Mouse (Mus musculus): ENCODE data around the gene Gm12790. TPM values are rescaled to one million over a fixed set of nuclear protein-coding genes. Genes with fewer than 3 reads are reported as not detected.
"Not testable (repeated sequence)": the region's sequence is repeated elsewhere in the genome, so short reads cannot be mapped to it uniquely, and the experiment has no call there.

Gm12790 gene
- polyA plus RNA-seq (2014; fragmentation: Nextera tagmentation; extraction: Ambion mirVana): not detected in 2 replicates

- H3K4me2 ChIP-seq (replicated peaks; ENCODE audit: low read depth, low read length); H3K27ac ChIP-seq (ENCODE audit: low read length); H3K9ac ChIP-seq (replicated peaks; ENCODE audit: low read depth, low read length); H3K9me3 ChIP-seq (ENCODE audit: control insufficient read depth, low read depth, low read length); ATAC-seq (ENCODE audit: insufficient number of reproducible peaks, insufficient read depth, low FRiP score, low read depth); H3K4me3 ChIP-seq (ENCODE audit: low read depth, low read length); H3K36me3 ChIP-seq (ENCODE audit: control insufficient read depth, insufficient read depth, low read length); H3K27me3 ChIP-seq (ENCODE audit: control insufficient read depth, insufficient read depth, low read length); H3K4me1 ChIP-seq (ENCODE audit: control insufficient read depth, insufficient read depth, low read length): not testable (repeated sequence)
- 70% methylated on average over 1 of the region's 5 CpGs for WGBS
Observed at GRCm38 (mm10) chr4:101980949-101981348, at the start of gene Gm12790. Gene Gm12790 (minus strand): TSS chr4:101981049.

GRCm38 (mm10) chr4:102026619-102027018, 45.8 kb upstream of the Gm12790 start:
- no peaks in the 10 kb centered on the region for H3K4me1 ChIP-seq (ENCODE audit: control insufficient read depth, insufficient read depth, low read length)
- H3K9ac ChIP-seq (replicated peaks; ENCODE audit: low read depth, low read length): no peak overlapping the region
- no peak for ATAC-seq (ENCODE audit: insufficient number of reproducible peaks, insufficient read depth, low FRiP score, low read depth)
- H3K9me3 ChIP-seq (ENCODE audit: control insufficient read depth, low read depth, low read length): no peaks in the 10 kb centered on the region
- no peak overlapping the region for H3K4me2 ChIP-seq (replicated peaks; ENCODE audit: low read depth, low read length)
- H3K4me3 ChIP-seq (ENCODE audit: low read depth, low read length): no peak overlapping the region
- H3K27me3 ChIP-seq (ENCODE audit: control insufficient read depth, insufficient read depth, low read length): no peaks in the 10 kb centered on the region
- WGBS: 85% methylated on average over 6 of the region's 6 CpGs
- no peak overlapping the region for H3K27ac ChIP-seq (ENCODE audit: low read length)
- no peaks in the 10 kb centered on the region for H3K36me3 ChIP-seq (ENCODE audit: control insufficient read depth, insufficient read depth, low read length)

GRCm38 (mm10) chr4:101998267-101998922, 17.5 kb upstream of the Gm12790 start:
- WGBS: 37% methylated on average over 15 of the region's 15 CpGs
- Histone ChIP-seq H3K36me3 (ENCODE audit: control insufficient read depth, insufficient read depth, low read length) (no peaks in the 10 kb centered on the region), H3K9me3 (ENCODE audit: control insufficient read depth, low read depth, low read length) (no peaks in the 10 kb centered on the region), H3K4me1 (ENCODE audit: control insufficient read depth, insufficient read depth, low read length) (no peaks in the 10 kb centered on the region), H3K4me2 (replicated peaks; ENCODE audit: low read depth, low read length) (no peak overlapping the region), H3K9ac (replicated peaks; ENCODE audit: low read depth, low read length) (no peak overlapping the region), H3K27me3 (ENCODE audit: control insufficient read depth, insufficient read depth, low read length) (no peaks in the 10 kb centered on the region), H3K4me3 (ENCODE audit: low read depth, low read length) (no peak overlapping the region), H3K27ac (ENCODE audit: low read length) (no peak overlapping the region)
- peak; percentile 69; the same call in 1 of the 2 replicates for ATAC-seq (ENCODE audit: insufficient number of reproducible peaks, insufficient read depth, low FRiP score, low read depth)

GRCm38 (mm10) chr4:101997426-101997825, 16.6 kb upstream of the Gm12790 start:
- no peaks in the 10 kb centered on the region for H3K36me3 ChIP-seq (ENCODE audit: control insufficient read depth, insufficient read depth, low read length)
- no peak overlapping the region for H3K4me3 ChIP-seq (ENCODE audit: low read depth, low read length)
- no peaks in the 10 kb centered on the region for H3K9me3 ChIP-seq (ENCODE audit: control insufficient read depth, low read depth, low read length)
- H3K9ac ChIP-seq (replicated peaks; ENCODE audit: low read depth, low read length): no peak overlapping the region
- H3K27me3 ChIP-seq (ENCODE audit: control insufficient read depth, insufficient read depth, low read length): no peaks in the 10 kb centered on the region
- ATAC-seq (ENCODE audit: insufficient number of reproducible peaks, insufficient read depth, low FRiP score, low read depth): no peak
- no peak overlapping the region for H3K27ac ChIP-seq (ENCODE audit: low read length)
- no peaks in the 10 kb centered on the region for H3K4me1 ChIP-seq (ENCODE audit: control insufficient read depth, insufficient read depth, low read length)
- 88% methylated on average over 5 of the region's 5 CpGs for WGBS
- no peak overlapping the region for H3K4me2 ChIP-seq (replicated peaks; ENCODE audit: low read depth, low read length)

- not testable (repeated sequence) for H3K27ac ChIP-seq (ENCODE audit: low read length); H3K4me1 ChIP-seq (ENCODE audit: control insufficient read depth, insufficient read depth, low read length); H3K36me3 ChIP-seq (ENCODE audit: control insufficient read depth, insufficient read depth, low read length); H3K4me3 ChIP-seq (ENCODE audit: low read depth, low read length); H3K27me3 ChIP-seq (ENCODE audit: control insufficient read depth, insufficient read depth, low read length); H3K9ac ChIP-seq (replicated peaks; ENCODE audit: low read depth, low read length); H3K4me2 ChIP-seq (replicated peaks; ENCODE audit: low read depth, low read length); H3K9me3 ChIP-seq (ENCODE audit: control insufficient read depth, low read depth, low read length); ATAC-seq (ENCODE audit: insufficient number of reproducible peaks, insufficient read depth, low FRiP score, low read depth)
- 82% methylated on average over 2 of the region's 2 CpGs for WGBS
Observed at GRCm38 (mm10) chr4:101986326-101986725, 5.5 kb upstream of the Gm12790 start, which contains the start of gene Gm12789. Gene Gm12789 (plus strand): TSS chr4:101986626.

- Histone ChIP-seq H3K27ac (ENCODE audit: low read length) (no peak overlapping the region), H3K9me3 (ENCODE audit: control insufficient read depth, low read depth, low read length) (no peaks in the 10 kb centered on the region), H3K36me3 (ENCODE audit: control insufficient read depth, insufficient read depth, low read length) (no peaks in the 10 kb centered on the region), H3K4me1 (ENCODE audit: control insufficient read depth, insufficient read depth, low read length) (no peaks in the 10 kb centered on the region), H3K4me2 (replicated peaks; ENCODE audit: low read depth, low read length) (no peak overlapping the region), H3K4me3 (ENCODE audit: low read depth, low read length) (no peak overlapping the region), H3K27me3 (ENCODE audit: control insufficient read depth, insufficient read depth, low read length) (no peaks in the 10 kb centered on the region), H3K9ac (replicated peaks; ENCODE audit: low read depth, low read length) (no peak overlapping the region)
- ATAC-seq (ENCODE audit: insufficient number of reproducible peaks, insufficient read depth, low FRiP score, low read depth): no peak
- 69% methylated on average over 5 of the region's 5 CpGs for WGBS
Observed at GRCm38 (mm10) chr4:101985678-101986077, 4.8 kb upstream of the Gm12790 start.

GRCm38 (mm10) chr4:101940107-101940506, 40.7 kb downstream of the Gm12790 start, which contains the start of gene Gm12794:
Gene Gm12794 (plus strand): TSS chr4:101940407.
- H3K4me2 ChIP-seq (replicated peaks; ENCODE audit: low read depth, low read length); H3K9ac ChIP-seq (replicated peaks; ENCODE audit: low read depth, low read length); H3K9me3 ChIP-seq (ENCODE audit: control insufficient read depth, low read depth, low read length); H3K27me3 ChIP-seq (ENCODE audit: control insufficient read depth, insufficient read depth, low read length); H3K27ac ChIP-seq (ENCODE audit: low read length); H3K36me3 ChIP-seq (ENCODE audit: control insufficient read depth, insufficient read depth, low read length); H3K4me1 ChIP-seq (ENCODE audit: control insufficient read depth, insufficient read depth, low read length); ATAC-seq (ENCODE audit: insufficient number of reproducible peaks, insufficient read depth, low FRiP score, low read depth); H3K4me3 ChIP-seq (ENCODE audit: low read depth, low read length): not testable (repeated sequence)
- WGBS: 81% methylated on average over 2 of the region's 2 CpGs

All from stomach, embryonic 14.5 days (tissue).